Mouse (Mus musculus): ENCODE measurements around the gene Gm28038. TPM values are rescaled to one million over a fixed set of nuclear protein-coding genes. Genes with fewer than 3 reads are reported as not detected.

Gene Gm28038
- polyA plus RNA-seq, 1 experiment = not detected

GRCm38 (mm10) chr2:30247681-30248080 is 33.2 kb upstream of the Gm28038 start:
- Histone ChIP-seq H3K36me3 (ENCODE audit: control insufficient read depth, insufficient read depth, low read length) (peaks cover 15% of the 10 kb centered on the region; the same call in 1 of the 2 replicates), H3K27ac (ENCODE audit: control insufficient read depth, insufficient read depth, low read length) (no peak overlapping the region), H3K4me3 (ENCODE audit: control insufficient read depth, insufficient read depth, low read length) (no peak overlapping the region), H3K27me3 (ENCODE audit: control insufficient read depth, insufficient read depth, low read length) (no peaks in the 10 kb centered on the region), H3K4me1 (replicated peaks; ENCODE audit: control insufficient read depth, insufficient read depth, low read length) (peaks cover 44% of the 10 kb centered on the region)
- TF ChIP-seq CTCF (IDR thresholded peaks at IDR 0.05; ENCODE audit: borderline replicate concordance, control insufficient read depth, extremely low read depth, insufficient read depth, low read length, poor library complexity) = no peak
- no peak for TF ChIP-seq POLR2A (IDR thresholded peaks at IDR 0.05; ENCODE audit: control insufficient read depth, extremely low read depth, insufficient read depth, low read length, poor library complexity)
- WGBS = 79% methylated on average over 4 of the region's 4 CpGs
- DNase-seq = no peak

GRCm38 (mm10) chr2:30249182-30249581 is 31.7 kb upstream of the Gm28038 start:
- H3K4me3 ChIP-seq (ENCODE audit: control insufficient read depth, insufficient read depth, low read length) = no peak overlapping the region
- H3K27ac ChIP-seq (ENCODE audit: control insufficient read depth, insufficient read depth, low read length) = no peak overlapping the region
- peaks cover 53% of the 10 kb centered on the region for H3K4me1 ChIP-seq (replicated peaks; ENCODE audit: control insufficient read depth, insufficient read depth, low read length)
- DNase-seq = no peak
- TF ChIP-seq CTCF (IDR thresholded peaks at IDR 0.05; ENCODE audit: borderline replicate concordance, control insufficient read depth, extremely low read depth, insufficient read depth, low read length, poor library complexity) (no peak), POLR2A (IDR thresholded peaks at IDR 0.05; ENCODE audit: control insufficient read depth, extremely low read depth, insufficient read depth, low read length, poor library complexity) (no peak)
- no peaks in the 10 kb centered on the region for H3K27me3 ChIP-seq (ENCODE audit: control insufficient read depth, insufficient read depth, low read length)
- peaks cover 8% of the 10 kb centered on the region; the same call in 1 of the 2 replicates for H3K36me3 ChIP-seq (ENCODE audit: control insufficient read depth, insufficient read depth, low read length)
- 97% methylated on average over 3 of the region's 3 CpGs for WGBS

GRCm38 (mm10) chr2:30250166-30251128 is 30.4 kb upstream of the Gm28038 start:
- WGBS = 93% methylated on average over 10 of the region's 10 CpGs
- H3K36me3 ChIP-seq (ENCODE audit: control insufficient read depth, insufficient read depth, low read length) = peaks cover 6% of the 10 kb centered on the region
- TF ChIP-seq POLR2A (IDR thresholded peaks at IDR 0.05; ENCODE audit: control insufficient read depth, extremely low read depth, insufficient read depth, low read length, poor library complexity) (no peak), CTCF (IDR thresholded peaks at IDR 0.05; ENCODE audit: borderline replicate concordance, control insufficient read depth, extremely low read depth, insufficient read depth, low read length, poor library complexity) (no peak)
- no peak overlapping the region for H3K4me3 ChIP-seq (ENCODE audit: control insufficient read depth, insufficient read depth, low read length)
- H3K4me1 ChIP-seq (replicated peaks; ENCODE audit: control insufficient read depth, insufficient read depth, low read length) = peaks cover 48% of the 10 kb centered on the region
- H3K27ac ChIP-seq (ENCODE audit: control insufficient read depth, insufficient read depth, low read length) = peak overlapping the region; percentile 19; the same call in 1 of the 2 replicates
- no peak for DNase-seq
- no peaks in the 10 kb centered on the region for H3K27me3 ChIP-seq (ENCODE audit: control insufficient read depth, insufficient read depth, low read length)

- WGBS = 34% methylated on average over 5 of the region's 5 CpGs
- TF ChIP-seq CTCF (IDR thresholded peaks at IDR 0.05; ENCODE audit: borderline replicate concordance, control insufficient read depth, extremely low read depth, insufficient read depth, low read length, poor library complexity) (peak; percentile 14; the same call in 1 of the 2 replicates), POLR2A (IDR thresholded peaks at IDR 0.05; ENCODE audit: control insufficient read depth, extremely low read depth, insufficient read depth, low read length, poor library complexity) (0 out of 2 replicates have a peak, but pooled peaks have one; percentile 45)
- DNase-seq = peak; percentile 85
- Histone ChIP-seq H3K36me3 (ENCODE audit: control insufficient read depth, insufficient read depth, low read length) (peaks cover 17% of the 10 kb centered on the region), H3K27ac (ENCODE audit: control insufficient read depth, insufficient read depth, low read length) (peak overlapping the region; percentile 83), H3K27me3 (ENCODE audit: control insufficient read depth, insufficient read depth, low read length) (no peaks in the 10 kb centered on the region), H3K4me3 (ENCODE audit: control insufficient read depth, insufficient read depth, low read length) (no peak overlapping the region), H3K4me1 (replicated peaks; ENCODE audit: control insufficient read depth, insufficient read depth, low read length) (peaks cover 42% of the 10 kb centered on the region)
These were observed 29.3 kb upstream of the Gm28038 start for GRCm38 (mm10) chr2:30251417-30252104.

GRCm38 (mm10) chr2:30252521-30252920 is 28.3 kb upstream of the Gm28038 start:
- no peak for TF ChIP-seq POLR2A (IDR thresholded peaks at IDR 0.05; ENCODE audit: control insufficient read depth, extremely low read depth, insufficient read depth, low read length, poor library complexity)
- TF ChIP-seq CTCF (IDR thresholded peaks at IDR 0.05; ENCODE audit: borderline replicate concordance, control insufficient read depth, extremely low read depth, insufficient read depth, low read length, poor library complexity) = no peak
- peaks cover 50% of the 10 kb centered on the region for H3K4me1 ChIP-seq (replicated peaks; ENCODE audit: control insufficient read depth, insufficient read depth, low read length)
- 38% methylated on average over 3 of the region's 3 CpGs for WGBS
- H3K27ac ChIP-seq (ENCODE audit: control insufficient read depth, insufficient read depth, low read length) = peak overlapping the region; percentile 53
- H3K36me3 ChIP-seq (ENCODE audit: control insufficient read depth, insufficient read depth, low read length) = peaks cover 26% of the 10 kb centered on the region
- H3K4me3 ChIP-seq (ENCODE audit: control insufficient read depth, insufficient read depth, low read length) = no peak overlapping the region
- H3K27me3 ChIP-seq (ENCODE audit: control insufficient read depth, insufficient read depth, low read length) = no peaks in the 10 kb centered on the region
- no peak for DNase-seq

- peaks cover 26% of the 10 kb centered on the region for H3K36me3 ChIP-seq (ENCODE audit: control insufficient read depth, insufficient read depth, low read length)
- WGBS = 11% methylated on average over 5 of the region's 5 CpGs
- peaks cover 59% of the 10 kb centered on the region for H3K4me1 ChIP-seq (replicated peaks; ENCODE audit: control insufficient read depth, insufficient read depth, low read length)
- TF ChIP-seq CTCF (IDR thresholded peaks at IDR 0.05; ENCODE audit: borderline replicate concordance, control insufficient read depth, extremely low read depth, insufficient read depth, low read length, poor library complexity) (no peak), POLR2A (IDR thresholded peaks at IDR 0.05; ENCODE audit: control insufficient read depth, extremely low read depth, insufficient read depth, low read length, poor library complexity) (no peak)
- no peaks in the 10 kb centered on the region for H3K27me3 ChIP-seq (ENCODE audit: control insufficient read depth, insufficient read depth, low read length)
- peak; percentile 19 for DNase-seq
- no peak overlapping the region for H3K4me3 ChIP-seq (ENCODE audit: control insufficient read depth, insufficient read depth, low read length)
- peak overlapping the region; percentile 53; the same call in 1 of the 2 replicates for H3K27ac ChIP-seq (ENCODE audit: control insufficient read depth, insufficient read depth, low read length)
These were observed 27.0 kb upstream of the Gm28038 start for GRCm38 (mm10) chr2:30253809-30254208.
